Mouse (Mus musculus) ES-Bruce4 (cell line): ENCODE measurements around the gene Erp44.

ENCODE experiments used
- CTCF ChIP-seq: IDR thresholded peaks from one replicate; pipeline ENCODE4 v1.8.1; 2011; ENCODE audit warnings: low read depth, low read length
- POLR2A ChIP-seq: IDR thresholded peaks from one replicate; pipeline ENCODE4 v1.8.1; 2011; ENCODE audit warnings: low read length; ENCODE audit not compliant: insufficient read depth

DNA sequence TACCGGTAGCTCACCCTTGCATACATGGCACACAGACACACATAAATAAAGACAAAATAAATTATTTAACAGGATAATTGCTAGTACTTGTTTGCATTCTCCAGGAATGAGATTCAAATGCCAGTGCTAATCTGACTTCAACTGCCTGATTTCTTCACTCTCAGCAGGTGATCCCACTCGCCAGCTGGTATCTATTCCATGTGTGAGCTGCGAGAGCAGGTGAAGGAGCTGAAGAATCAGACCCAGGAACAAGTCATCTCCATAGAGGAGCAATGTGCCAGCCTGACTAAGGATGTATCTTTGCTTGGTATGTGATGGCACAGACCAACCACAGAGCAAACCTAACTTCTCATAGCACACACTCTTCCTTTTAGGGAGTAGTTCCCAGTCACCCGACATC is 75.8 kb downstream of the Erp44 start:
- no peak for TF ChIP-seq CTCF
- no peak for TF ChIP-seq POLR2A
